Mouse (Mus musculus) testis, postnatal 14 days (tissue): ENCODE results near the gene Card19.

Experiments
- DNase-seq: peaks from one replicate; pipeline ENCODE4 v3.0.0; 2021; ENCODE audit warnings: low spot score

Card19 gene

GRCm38 (mm10) chr13:49225633-49226032 is 9.8 kb upstream of the Card19 start:
- DNase-seq: no peak

- no peak for DNase-seq
Observed at GRCm38 (mm10) chr13:49225159-49225558, 9.3 kb upstream of the Card19 start.

- DNase-seq: no peak
Observed at GRCm38 (mm10) chr13:49224729-49225128, 8.9 kb upstream of the Card19 start.

GRCm38 (mm10) chr13:49224314-49224713 is 8.5 kb upstream of the Card19 start:
- no peak for DNase-seq

- DNase-seq: no peak
Observed at GRCm38 (mm10) chr13:49220912-49221311, 5.1 kb upstream of the Card19 start.

GRCm38 (mm10) chr13:49219367-49219766 is 3.5 kb upstream of the Card19 start:
- no peak for DNase-seq

- DNase-seq: no peak
Observed at GRCm38 (mm10) chr13:49218651-49219050, 2.8 kb upstream of the Card19 start.

GRCm38 (mm10) chr13:49216808-49217561 is 1.1 kb upstream of the Card19 start:
- no peak for DNase-seq

- DNase-seq: no peak
Observed at GRCm38 (mm10) chr13:49216220-49216552, 349 bp upstream of the Card19 start.

- no peak for DNase-seq
Observed at GRCm38 (mm10) chr13:49215128-49215503, 721 bp downstream of the Card19 start.

GRCm38 (mm10) chr13:49214454-49214853 is 1.4 kb downstream of the Card19 start:
- DNase-seq: no peak

- DNase-seq: no peak
Observed at GRCm38 (mm10) chr13:49213531-49213932, 2.3 kb downstream of the Card19 start.

GRCm38 (mm10) chr13:49212711-49213500 is 2.9 kb downstream of the Card19 start:
- DNase-seq: no peak

GRCm38 (mm10) chr13:49209306-49209705 is 6.5 kb downstream of the Card19 start:
- DNase-seq: no peak

GRCm38 (mm10) chr13:49206341-49206740 is 9.5 kb downstream of the Card19 start:
- DNase-seq: no peak

GRCm38 (mm10) chr13:49205381-49205998 is 10.3 kb downstream of the Card19 start:
- DNase-seq: peak; percentile 70

GRCm38 (mm10) chr13:49202556-49202955 is 13.3 kb downstream of the Card19 start:
- DNase-seq: no peak

- DNase-seq: no peak
Observed at GRCm38 (mm10) chr13:49200688-49201087, 15.1 kb downstream of the Card19 start.

GRCm38 (mm10) chr13:49199891-49200290 is 15.9 kb downstream of the Card19 start:
- DNase-seq: no peak

GRCm38 (mm10) chr13:49198734-49199133 is 17.1 kb downstream of the Card19 start:
- no peak for DNase-seq

GRCm38 (mm10) chr13:49196766-49197165 is 19.1 kb downstream of the Card19 start:
- DNase-seq: no peak

GRCm38 (mm10) chr13:49196211-49196610 is 19.6 kb downstream of the Card19 start:
- DNase-seq: no peak

GRCm38 (mm10) chr13:49195651-49196050 is 20.2 kb downstream of the Card19 start:
- DNase-seq: no peak
